Mouse (Mus musculus) kidney, postnatal 0 days (tissue): Measurements from ENCODE around the gene Ccndbp1. TPM values are rescaled to one million over a fixed set of nuclear protein-coding genes. Genes with fewer than 3 reads are reported as not detected.
A peak's percentile ranks its signal among the peaks of the same experiment; 100 is the strongest.
"Not testable (repeated sequence)": the region's sequence is repeated elsewhere in the genome, so short reads cannot be mapped to it uniquely, and the experiment has no call there.

Experiments used
- ATAC-seq: fragments of 200-750 bp; cut with Nextera tagmentation; replicated peaks from 2 replicates; pipeline ENCODE4 v1.8.0; 2017; ENCODE audit warnings: low read depth, moderate number of reproducible peaks, moderate TSS enrichment, moderate library complexity; ENCODE audit not compliant: low FRiP score
- DNase-seq: peaks from one replicate; pipeline ENCODE4 v3.0.0-alpha.2; 2016; ENCODE audit warnings: low spot score
- H3K27ac ChIP-seq: fragments of 300-500 bp; sonication (generic); 2 replicates; pipeline ENCODE4 v1.5.1; 2014; ENCODE audit warnings: mild to moderate bottlenecking
- H3K27me3 ChIP-seq: fragments of 300-500 bp; sonication (generic); 2 replicates; pipeline ENCODE4 v1.6.1; 2014; ENCODE audit warnings: low read length, mixed read lengths; ENCODE audit not compliant: insufficient read depth
- H3K36me3 ChIP-seq: fragments of 300-500 bp; sonication (generic); 2 replicates; pipeline ENCODE4 v1.6.1; 2014; ENCODE audit warnings: low read length, mixed read lengths; ENCODE audit not compliant: insufficient read depth
- H3K4me1 ChIP-seq: fragments of 300-500 bp; sonication (generic); replicated peaks from 2 replicates; pipeline ENCODE4 v1.6.1; 2014; ENCODE audit warnings: antibody characterized with exemption, low read length, mixed read lengths; ENCODE audit not compliant: insufficient read depth
- H3K4me2 ChIP-seq: fragments of 300-500 bp; sonication (generic); 2 replicates; pipeline ENCODE4 v1.6.1; 2014; ENCODE audit warnings: mild to moderate bottlenecking, low read length, moderate library complexity, mixed read lengths
- H3K4me3 ChIP-seq: fragments of 300-500 bp; sonication (generic); replicated peaks from 2 replicates; pipeline ENCODE4 v1.5.1; 2014; ENCODE audit warnings: low read depth, low read length
- H3K9ac ChIP-seq: fragments of 300-500 bp; sonication (generic); 2 replicates; pipeline ENCODE4 v1.6.1; 2014; ENCODE audit warnings: low read depth, low read length
- H3K9me3 ChIP-seq: fragments of 300-500 bp; sonication (generic); replicated peaks from 2 replicates; pipeline ENCODE4 v1.6.1; 2016; ENCODE audit warnings: low read length, inconsistent platforms, mixed read lengths
- CTCF ChIP-seq: IDR thresholded peaks from 2 replicates; pipeline ENCODE4 v1.5.1; 2016; ENCODE audit warnings: antibody characterized with exemption, low read depth, mild to moderate bottlenecking, moderate library complexity
- WGBS: fragments of 180-500 bp; shearing (Covaris S2); extraction: QIAGEN DNeasy Blood & Tissue Kit; methylation state at CpG from one replicate; pipeline ENCODE4 v1.1.7; 2014; 5-methylcytosine and 5-hydroxymethylcytosine counted together
- polyA plus RNA-seq: library from polyadenylated mRNA; unstranded; fragments of >200 nt; fragmentation: Nextera tagmentation; extraction: Ambion mirVana; gene quantifications from 2 replicates; pipeline ENCODE4 v1.2.1, GENCODE M21; 2015

Ccndbp1 gene
- polyA plus RNA-seq, 1 experiment from 2014 or later = 54.1 TPM

DNA sequence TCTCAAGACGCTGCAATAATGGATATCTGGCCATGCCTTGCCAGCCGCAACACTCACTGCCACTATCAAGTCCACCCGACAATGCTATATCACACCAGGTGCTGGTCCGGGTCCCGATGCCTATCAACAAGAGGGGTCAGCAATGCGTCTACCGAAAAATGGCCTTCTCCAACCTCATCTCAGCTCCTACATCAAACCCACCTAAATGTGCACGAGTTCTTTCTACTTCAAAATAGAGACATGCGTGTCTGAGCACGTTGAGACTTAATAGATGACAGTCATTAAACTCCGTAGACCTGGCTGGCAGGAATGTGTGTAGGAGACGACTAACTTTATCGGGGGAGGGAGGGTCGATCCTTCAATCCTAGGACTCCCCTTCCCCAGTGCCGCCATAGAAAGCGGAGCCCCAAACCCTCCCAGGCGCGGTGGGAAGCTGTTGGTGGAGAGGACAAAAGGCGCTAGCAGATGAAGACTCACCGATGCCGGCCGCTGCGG is 38.1 kb upstream of the Ccndbp1 start:
- TF ChIP-seq CTCF = no peak
- DNase-seq (peak; percentile 50), ATAC-seq (peak; percentile 2)
- Histone ChIP-seq H3K4me2 (peak overlapping the region; percentile 80), H3K9me3 (no peaks in the 10 kb centered on the region), H3K4me3 (peak overlapping the region; percentile 90), H3K27me3 (no peaks in the 10 kb centered on the region), H3K27ac (peak overlapping the region; percentile 88), H3K9ac (peak overlapping the region; percentile 86), H3K36me3 (no peaks in the 10 kb centered on the region), H3K4me1 (peaks cover 4% of the 10 kb centered on the region; the same call in 1 of the 2 replicates)
- WGBS = under 1% methylated on average over 23 of the region's 23 CpGs

DNA sequence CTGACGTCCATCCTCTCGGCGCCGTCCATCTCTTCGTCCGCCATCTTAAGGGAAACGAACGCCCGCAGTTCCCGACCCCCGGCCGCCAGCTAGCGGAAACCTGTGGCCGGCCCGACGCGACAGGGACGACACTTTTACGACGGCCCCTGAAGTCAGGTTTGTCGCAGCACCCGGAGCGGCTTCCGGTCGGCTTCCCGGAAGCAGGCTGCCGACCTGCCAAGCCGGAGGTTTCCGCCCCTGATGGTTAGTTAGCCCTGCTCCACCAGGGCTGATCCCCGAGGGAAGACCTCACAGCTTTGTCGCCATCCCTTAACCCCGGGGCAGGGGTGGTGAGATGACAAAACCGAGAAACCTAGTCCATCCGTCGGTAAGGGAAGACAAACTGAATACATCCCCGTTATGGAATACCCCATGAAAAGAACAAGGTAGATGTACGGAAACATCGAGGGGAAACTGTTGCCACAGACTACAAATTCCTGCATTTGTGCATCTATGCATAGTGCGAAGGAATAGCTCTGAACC is 37.6 kb upstream of the Ccndbp1 start, which contains the start of gene Ubr1:
TSS of gene Ubr1 (minus strand) at position 157 of the 522 bp plus-strand sequence.
- ATAC-seq (peak; percentile 89), DNase-seq (peak; percentile 94)
- WGBS = 0% methylated on average over 39 of the region's 39 CpGs
- H3K9me3 ChIP-seq = no peaks in the 10 kb centered on the region
- peaks cover 4% of the 10 kb centered on the region; the same call in 1 of the 2 replicates for H3K4me1 ChIP-seq
- no peaks in the 10 kb centered on the region for H3K36me3 ChIP-seq
- H3K4me2 ChIP-seq = peak within 1 kb of the TSS; percentile 80
- peak within 1 kb of the TSS; percentile 86 for H3K9ac ChIP-seq
- peak within 1 kb of the TSS; percentile 90 for H3K4me3 ChIP-seq
- TF ChIP-seq CTCF = peak; percentile 19; the same call in 1 of the 2 replicates
- H3K27ac ChIP-seq = peak within 1 kb of the TSS; percentile 88
- no peaks in the 10 kb centered on the region for H3K27me3 ChIP-seq

DNA sequence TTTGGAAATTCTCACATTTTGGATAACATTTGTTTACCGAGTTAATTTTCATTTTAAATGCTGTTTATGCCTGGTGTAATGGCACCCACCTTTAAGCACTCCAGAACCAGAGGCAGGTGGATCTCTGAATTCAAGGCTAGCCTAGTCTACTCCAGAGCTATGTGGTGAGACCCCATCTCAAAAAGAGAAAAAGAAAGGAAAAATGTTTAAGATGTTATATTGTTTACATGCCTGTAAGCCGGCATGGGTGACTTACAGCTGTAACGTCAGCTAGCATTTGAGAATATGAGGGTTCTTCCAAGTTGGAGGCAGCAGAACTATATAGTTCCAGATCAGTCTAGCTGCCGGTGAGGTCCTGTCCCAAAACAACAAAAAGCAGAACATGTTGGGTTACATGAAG is 36.4 kb upstream of the Ccndbp1 start:
- H3K9me3 ChIP-seq = no peaks in the 10 kb centered on the region
- no peaks in the 10 kb centered on the region for H3K36me3 ChIP-seq
- no peak for ATAC-seq
- H3K27me3 ChIP-seq = no peaks in the 10 kb centered on the region
- peaks cover 4% of the 10 kb centered on the region; the same call in 1 of the 2 replicates for H3K4me1 ChIP-seq
- no peak overlapping the region for H3K4me2 ChIP-seq
- H3K27ac ChIP-seq = no peak overlapping the region
- no peak for TF ChIP-seq CTCF
- DNase-seq = no peak
- 90% methylated on average over 4 of the region's 4 CpGs for WGBS
- H3K9ac ChIP-seq = no peak overlapping the region
- no peak overlapping the region for H3K4me3 ChIP-seq

DNA sequence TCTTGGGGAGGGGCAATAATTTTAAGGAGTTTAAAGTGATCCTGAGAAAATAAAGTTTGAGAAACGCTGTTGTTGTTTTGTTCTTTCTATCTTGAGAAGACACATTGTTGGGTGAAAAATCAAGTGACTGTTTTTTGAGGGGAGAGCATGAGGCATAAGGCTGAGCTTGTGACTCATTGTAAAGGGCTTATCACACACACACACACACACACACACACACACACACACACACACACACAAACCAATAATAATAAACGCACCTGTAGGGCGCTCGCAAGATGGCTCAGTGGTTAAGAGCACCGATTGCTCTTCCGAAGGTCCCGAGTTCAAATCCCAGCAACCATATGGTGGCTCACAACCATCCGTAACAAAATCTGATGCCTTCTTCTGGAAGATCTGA is 35.9 kb upstream of the Ccndbp1 start:
- H3K27me3 ChIP-seq, DNase-seq, H3K4me1 ChIP-seq, H3K4me3 ChIP-seq, ATAC-seq, H3K9ac ChIP-seq, H3K4me2 ChIP-seq, H3K36me3 ChIP-seq, H3K9me3 ChIP-seq, H3K27ac ChIP-seq: not testable (repeated sequence)
- WGBS = 93% methylated on average over 8 of the region's 8 CpGs

DNA sequence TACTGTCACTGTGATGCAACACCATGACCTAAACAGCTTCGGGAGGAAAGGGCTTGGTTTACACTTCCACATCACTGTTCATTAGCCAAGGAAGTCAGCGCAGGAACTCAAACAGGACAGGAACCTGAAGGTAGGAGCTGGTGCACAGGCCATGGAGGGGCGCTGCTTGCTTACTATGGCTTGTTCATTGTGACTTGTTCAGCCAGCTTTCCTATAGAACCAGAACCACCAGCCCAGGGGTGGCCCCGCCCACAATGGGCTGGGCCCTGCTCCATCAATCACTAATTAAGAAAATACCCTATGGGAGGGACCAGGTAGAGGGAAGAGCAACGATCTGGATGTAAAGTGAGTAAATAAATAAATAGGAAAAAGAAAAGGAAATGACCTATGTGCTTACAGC is 35.2 kb upstream of the Ccndbp1 start:
- Histone ChIP-seq H3K9me3 (no peaks in the 10 kb centered on the region), H3K27me3 (no peaks in the 10 kb centered on the region), H3K27ac (no peak overlapping the region), H3K9ac (no peak overlapping the region), H3K36me3 (no peaks in the 10 kb centered on the region), H3K4me2 (0 out of 2 replicates have a peak overlapping the region, but pooled peaks have one; percentile 11), H3K4me3 (no peak overlapping the region), H3K4me1 (peaks cover 4% of the 10 kb centered on the region; the same call in 1 of the 2 replicates)
- 20% methylated on average over 5 of the region's 5 CpGs for WGBS
- peak; percentile 28; the same call in 1 of the 2 replicates for TF ChIP-seq CTCF
- DNase-seq = peak; percentile 7
- ATAC-seq = no peak

DNA sequence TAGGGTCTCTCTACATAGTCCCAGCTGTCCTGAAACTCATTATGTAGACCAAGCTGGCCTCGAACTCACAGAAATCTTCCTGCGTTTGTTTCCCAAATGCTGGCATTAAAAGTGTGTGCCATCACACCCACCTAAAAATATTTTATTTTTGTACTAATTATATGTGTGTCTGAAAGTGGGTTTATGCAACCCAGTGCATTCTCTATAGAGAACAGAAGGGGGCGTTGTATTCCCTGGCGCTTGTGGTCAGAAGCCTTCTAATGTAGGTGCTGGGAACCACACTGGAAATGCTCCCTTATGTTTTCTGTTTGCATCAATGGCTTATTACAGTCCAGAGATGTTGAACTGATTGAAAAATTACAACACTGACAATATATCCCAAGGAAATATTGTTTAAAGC is 31.9 kb upstream of the Ccndbp1 start:
- peak; percentile 39 for DNase-seq

More for the DNA sequence above, 31.9 kb upstream of the Ccndbp1 start:
- TF ChIP-seq CTCF = peak; percentile 51
- ATAC-seq = no peak
- Histone ChIP-seq H3K4me3 (no peak overlapping the region), H3K27ac (no peak overlapping the region), H3K9ac (no peak overlapping the region), H3K9me3 (no peaks in the 10 kb centered on the region), H3K4me1 (no peaks in the 10 kb centered on the region), H3K27me3 (no peaks in the 10 kb centered on the region), H3K4me2 (peak overlapping the region; percentile 95; the same call in 1 of the 2 replicates), H3K36me3 (no peaks in the 10 kb centered on the region)
- 51% methylated on average over 4 of the region's 4 CpGs for WGBS
